Mouse (Mus musculus) embryonic fibroblast, embryonic 13.5 days (primary cell): ENCODE results near the gene Luc7l.
"Not testable (repeated sequence)": the region's sequence is repeated elsewhere in the genome, so short reads cannot be mapped to it uniquely, and the experiment has no call there.

ENCODE experiments used
- CTCF ChIP-seq: IDR thresholded peaks from 2 replicates; pipeline ENCODE4 v1.5.1; 2011; ENCODE audit warnings: mild to moderate bottlenecking, control low read depth, low read length, moderate library complexity, borderline replicate concordance; ENCODE audit not compliant: insufficient read depth
- POLR2A ChIP-seq: IDR thresholded peaks from 2 replicates; pipeline ENCODE4 v1.6.1; 2011; ENCODE audit warnings: low read depth, mild to moderate bottlenecking, control low read depth, low read length, moderate library complexity

- TF ChIP-seq POLR2A, CTCF: not testable (repeated sequence)
Measured at GRCm38 (mm10) chr17:26298318-26298717, 45.6 kb downstream of the Luc7l start.
